Mouse (Mus musculus): ENCODE measurements around the gene Golga4.

- no peak for TF ChIP-seq CTCF (IDR thresholded peaks at IDR 0.05; ENCODE audit: extremely low read depth, insufficient read depth, insufficient read length, insufficient replicate concordance)
- no peak for TF ChIP-seq POLR2A (IDR thresholded peaks at IDR 0.05; ENCODE audit: low read depth, low read length)
These were observed 10.1 kb downstream of the Golga4 start for GRCm38 (mm10) chr9:118516162-118516561.

Data from spleen, adult 2 months (tissue).